Mouse (Mus musculus): Measurements from ENCODE around the gene Sf3b5.

DNA sequence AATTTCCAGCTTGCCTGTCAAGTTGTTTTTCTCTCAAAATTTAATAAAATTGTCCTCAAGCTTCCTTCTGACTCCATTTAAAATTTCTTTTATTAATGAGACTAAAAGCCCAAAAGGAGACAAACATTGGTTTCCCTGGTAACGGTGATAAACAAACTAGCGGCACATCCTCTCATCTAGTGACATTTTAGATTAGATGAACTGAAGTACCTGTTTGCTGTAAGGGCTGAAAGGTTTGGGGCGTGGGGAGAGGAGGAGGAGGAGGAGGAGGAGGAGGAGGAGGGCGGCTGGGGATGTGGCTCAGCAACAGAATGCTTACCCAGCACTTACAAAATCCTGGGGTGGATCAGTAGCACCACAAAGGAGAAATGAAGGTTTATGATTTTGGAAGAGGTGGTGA, 42.7 kb downstream of the Sf3b5 start:
- TF ChIP-seq POLR2A (IDR thresholded peaks at IDR 0.05; ENCODE audit: borderline replicate concordance, control insufficient read depth, low read depth, low read length) (no peak), CTCF (IDR thresholded peaks at IDR 0.05; ENCODE audit: control insufficient read depth, insufficient read depth, low read length) (no peak)

All from bone marrow, adult 2 months (tissue).